Mouse (Mus musculus) cerebellum, adult 2 months (tissue): Measurements from ENCODE around the gene Ghdc.

Experiments
- CTCF ChIP-seq: fragments of 200-500 bp; IDR thresholded peaks from 2 replicates; pipeline ENCODE4 v1.5.1; 2011; ENCODE audit warnings: low read depth, mild to moderate bottlenecking, control low read depth, low read length, moderate library complexity, borderline replicate concordance; ENCODE audit not compliant: insufficient read depth
- POLR2A ChIP-seq: fragments of 200-500 bp; IDR thresholded peaks from 2 replicates; pipeline ENCODE4 v1.6.1; 2011; ENCODE audit warnings: low read length, control low read depth, borderline replicate concordance; ENCODE audit not compliant: insufficient read depth

DNA sequence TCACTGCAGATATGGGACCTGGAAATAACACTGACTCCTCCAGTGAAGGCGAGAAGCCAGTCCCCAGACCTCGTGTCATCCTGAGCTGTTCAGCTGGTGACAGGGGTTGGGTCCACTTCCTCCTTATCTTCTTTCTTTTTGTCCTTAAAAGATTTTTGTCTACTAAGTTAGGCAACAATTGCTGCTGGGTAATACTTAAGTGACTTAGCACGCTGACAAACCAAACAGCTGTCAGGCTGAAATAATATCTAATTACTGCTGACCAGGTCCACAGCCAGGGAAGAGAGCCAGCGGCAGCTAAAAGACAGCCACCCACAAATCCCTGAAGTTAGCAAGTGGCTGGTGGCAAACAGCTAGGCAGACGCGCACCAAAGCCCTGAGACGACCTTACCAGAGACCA lies 34.8 kb upstream of the Ghdc start:
- TF ChIP-seq POLR2A (no peak), CTCF (no peak)
